Mouse (Mus musculus): ENCODE measurements around the gene Asb14.

- TF ChIP-seq CTCF (IDR thresholded peaks at IDR 0.05; ENCODE audit: extremely low read depth, insufficient read depth, insufficient read length, insufficient replicate concordance) (no peak), POLR2A (IDR thresholded peaks at IDR 0.05; ENCODE audit: low read depth, low read length) (no peak)
Observed at GRCm38 (mm10) chr14:26919310-26919709, 25.0 kb downstream of the Asb14 start.

Data from spleen, adult 2 months (tissue).